Mouse (Mus musculus): ENCODE results near the gene Gtf3c2. TPM values are rescaled to one million over a fixed set of nuclear protein-coding genes. Genes with fewer than 3 reads are reported as not detected.

Gtf3c2 gene
- polyA plus RNA-seq, 1 experiment from 2014 or later: 72.6 TPM

- no peaks in the 10 kb centered on the region for H3K27me3 ChIP-seq (ENCODE audit: control insufficient read depth, insufficient read depth, low read length)
- no peak for ATAC-seq (ENCODE audit: low FRiP score)
- no peaks in the 10 kb centered on the region for H3K9me3 ChIP-seq (ENCODE audit: control insufficient read depth, low read length)
- H3K4me2 ChIP-seq (replicated peaks; ENCODE audit: low read depth, low read length): no peak within 1 kb of the TSS
- WGBS: 92% methylated on average over 18 of the region's 18 CpGs
- no peak within 1 kb of the TSS for H3K4me3 ChIP-seq (ENCODE audit: low read depth, low read length)
- H3K27ac ChIP-seq (ENCODE audit: low read depth, low read length): no peak within 1 kb of the TSS
- H3K4me1 ChIP-seq (replicated peaks; ENCODE audit: control insufficient read depth, insufficient read depth, low read length): no peaks in the 10 kb centered on the region
- DNase-seq (ENCODE audit: low spot score): no peak
- no peaks in the 10 kb centered on the region for H3K36me3 ChIP-seq (ENCODE audit: control insufficient read depth, insufficient read depth, low read length)
- no peak within 1 kb of the TSS for H3K9ac ChIP-seq (ENCODE audit: low read depth, low read length)
Measured at GRCm38 (mm10) chr5:31108000-31108490, 71.9 kb downstream of the Gtf3c2 start, which contains the start of gene Slc30a3. Gene Slc30a3, minus strand, starts transcription at chr5:31108237.

Other genes with a start within 250 kb of the Gtf3c2 start
- gene Cgref1, start 234.6 kb downstream of the Gtf3c2 start, polyA plus RNA-seq (2014; fragmentation: Nextera tagmentation; extraction: Ambion mirVana): 6.9 and 7.6 TPM in 2 replicates
- 96.7 and 99.1 TPM in 2 replicates for gene Preb, start 219.8 kb downstream of the Gtf3c2 start, polyA plus RNA-seq (2014; fragmentation: Nextera tagmentation; extraction: Ambion mirVana)
- gene Tcf23, start 211.5 kb downstream of the Gtf3c2 start, polyA plus RNA-seq (2014; fragmentation: Nextera tagmentation; extraction: Ambion mirVana): not detected in 2 replicates
- gene Atraid, start 131.8 kb downstream of the Gtf3c2 start, polyA plus RNA-seq (2014; fragmentation: Nextera tagmentation; extraction: Ambion mirVana): 111 and 117 TPM in 2 replicates
- gene Slc5a6, start 131.2 kb downstream of the Gtf3c2 start, polyA plus RNA-seq (2014; fragmentation: Nextera tagmentation; extraction: Ambion mirVana): 6.3 and 7.6 TPM in 2 replicates
- gene Cad, start 125.4 kb downstream of the Gtf3c2 start, polyA plus RNA-seq (2014; fragmentation: Nextera tagmentation; extraction: Ambion mirVana): 19.7 and 19.8 TPM in 2 replicates
- not detected in 2 replicates for gene Dnajc5g, start 73.9 kb downstream of the Gtf3c2 start, polyA plus RNA-seq (2014; fragmentation: Nextera tagmentation; extraction: Ambion mirVana)
- gene Slc30a3, start 71.9 kb downstream of the Gtf3c2 start, polyA plus RNA-seq (2014; fragmentation: Nextera tagmentation; extraction: Ambion mirVana): 8.4 and 9.2 TPM in 2 replicates
- 0.10 TPM in 1 of 2 replicates, not detected in the other for gene Trim54, start 63.4 kb downstream of the Gtf3c2 start, polyA plus RNA-seq (2014; fragmentation: Nextera tagmentation; extraction: Ambion mirVana)
- gene Ucn, start 41.3 kb downstream of the Gtf3c2 start, polyA plus RNA-seq (2014; fragmentation: Nextera tagmentation; extraction: Ambion mirVana): not detected in 2 replicates
- 49.9 and 57.1 TPM in 2 replicates for gene Mpv17, start 25.9 kb downstream of the Gtf3c2 start, polyA plus RNA-seq (2014; fragmentation: Nextera tagmentation; extraction: Ambion mirVana)
- 0.46 and 1.4 TPM in 2 replicates for gene Gm29609, start 233 bp downstream of the Gtf3c2 start, polyA plus RNA-seq (2014; fragmentation: Nextera tagmentation; extraction: Ambion mirVana)
- 133 and 146 TPM in 2 replicates for gene Snx17, start 13.1 kb upstream of the Gtf3c2 start, polyA plus RNA-seq (2014; fragmentation: Nextera tagmentation; extraction: Ambion mirVana)
- 65.8 and 66.5 TPM in 2 replicates for gene Eif2b4, start 13.3 kb upstream of the Gtf3c2 start, polyA plus RNA-seq (2014; fragmentation: Nextera tagmentation; extraction: Ambion mirVana)
- gene Zfp513, start 22.2 kb upstream of the Gtf3c2 start, polyA plus RNA-seq (2014; fragmentation: Nextera tagmentation; extraction: Ambion mirVana): 4.9 and 5.7 TPM in 2 replicates
- gene Ppm1g, start 40.5 kb upstream of the Gtf3c2 start, polyA plus RNA-seq (2014; fragmentation: Nextera tagmentation; extraction: Ambion mirVana): 148 and 156 TPM in 2 replicates
- 141 and 148 TPM in 2 replicates for gene Nrbp1, start 60.7 kb upstream of the Gtf3c2 start, polyA plus RNA-seq (2014; fragmentation: Nextera tagmentation; extraction: Ambion mirVana)
- 0.50 and 0.80 TPM in 2 replicates for gene Gm9970, start 61.1 kb upstream of the Gtf3c2 start, polyA plus RNA-seq (2014; fragmentation: Nextera tagmentation; extraction: Ambion mirVana)
- 3.4 and 5.6 TPM in 2 replicates for gene Krtcap3, start 71.5 kb upstream of the Gtf3c2 start, polyA plus RNA-seq (2014; fragmentation: Nextera tagmentation; extraction: Ambion mirVana)
- gene Ift172, start 111.0 kb upstream of the Gtf3c2 start, polyA plus RNA-seq (2014; fragmentation: Nextera tagmentation; extraction: Ambion mirVana): 28.8 and 30.8 TPM in 2 replicates
- 46.7 and 50.6 TPM in 2 replicates for gene Fndc4, start 115.9 kb upstream of the Gtf3c2 start, polyA plus RNA-seq (2014; fragmentation: Nextera tagmentation; extraction: Ambion mirVana)
- not detected in 2 replicates for gene Gckr, start 117.3 kb upstream of the Gtf3c2 start, polyA plus RNA-seq (2014; fragmentation: Nextera tagmentation; extraction: Ambion mirVana)

All from hindbrain, embryonic 11.5 days (tissue).